Mouse (Mus musculus) brain, adult 2 months (tissue): ENCODE measurements around the gene Pnmal2.
A peak's percentile ranks its signal among the peaks of the same experiment; 100 is the strongest.

Source experiments
- DNase-seq: peaks from one replicate; pipeline ENCODE4 v3.0.0; 2011; ENCODE audit warnings: low read depth, low spot score

Pnmal2 gene

DNA sequence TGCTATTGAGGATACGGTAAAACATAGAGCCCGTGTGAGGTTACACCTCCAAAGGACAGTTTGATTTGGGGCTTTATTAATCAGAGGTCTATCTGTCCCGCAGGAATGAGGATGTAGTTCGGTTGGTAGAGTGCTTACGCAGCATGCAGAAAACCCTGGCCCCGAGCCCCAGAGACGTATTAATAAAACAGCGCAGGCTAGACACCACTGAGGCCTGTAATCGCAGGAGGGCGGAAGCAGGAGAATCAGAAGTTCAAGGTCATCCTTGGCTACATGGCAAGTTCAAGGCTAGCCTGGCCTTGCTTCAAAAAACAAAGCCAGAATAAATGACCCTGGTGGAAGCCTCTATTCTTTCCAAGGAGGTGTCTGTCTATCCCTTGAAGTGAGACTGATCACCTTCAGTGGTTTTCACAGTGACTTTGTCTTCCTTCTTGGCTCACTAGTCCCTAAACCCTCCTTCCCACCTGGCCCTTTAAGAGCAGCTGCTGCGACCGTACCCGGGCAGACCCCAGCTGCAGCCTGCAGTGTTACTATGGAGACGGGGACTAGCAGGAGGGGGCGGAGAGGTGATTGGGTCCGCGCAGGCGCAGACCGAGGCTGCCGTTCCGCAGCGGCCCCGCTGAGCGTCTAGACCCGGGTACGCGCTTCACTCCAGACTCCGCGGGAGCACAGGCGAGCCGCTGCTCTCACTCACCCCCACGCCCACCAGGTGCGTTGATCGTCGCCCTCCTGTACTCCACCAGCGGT, at the start of gene Pnmal2:
Gene Pnmal2 (plus strand): TSS at position 622 of the 747 bp plus-strand sequence.
- peak; percentile 96 for DNase-seq

DNA sequence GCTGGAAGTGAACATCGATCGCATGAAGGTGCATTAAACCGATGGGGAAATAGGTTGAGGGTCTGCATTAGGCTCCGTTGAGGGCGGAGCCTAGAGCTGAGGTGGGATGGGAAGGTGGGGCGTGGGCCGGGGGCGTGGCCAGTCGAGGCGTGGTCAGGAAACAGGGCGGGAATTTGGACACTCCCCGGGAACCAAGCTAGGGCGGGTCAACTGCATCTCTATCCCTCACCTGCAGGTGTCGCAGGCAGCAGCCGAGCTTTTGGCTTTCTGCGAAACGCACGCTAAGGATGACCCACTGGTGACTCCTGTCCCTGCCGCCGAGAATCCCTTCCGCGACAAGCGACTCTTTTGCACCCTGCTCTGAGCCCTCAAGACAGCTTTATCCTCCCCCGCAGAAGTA, 49.5 kb upstream of the Pnmal2 start:
- peak; percentile 90 for DNase-seq

DNA sequence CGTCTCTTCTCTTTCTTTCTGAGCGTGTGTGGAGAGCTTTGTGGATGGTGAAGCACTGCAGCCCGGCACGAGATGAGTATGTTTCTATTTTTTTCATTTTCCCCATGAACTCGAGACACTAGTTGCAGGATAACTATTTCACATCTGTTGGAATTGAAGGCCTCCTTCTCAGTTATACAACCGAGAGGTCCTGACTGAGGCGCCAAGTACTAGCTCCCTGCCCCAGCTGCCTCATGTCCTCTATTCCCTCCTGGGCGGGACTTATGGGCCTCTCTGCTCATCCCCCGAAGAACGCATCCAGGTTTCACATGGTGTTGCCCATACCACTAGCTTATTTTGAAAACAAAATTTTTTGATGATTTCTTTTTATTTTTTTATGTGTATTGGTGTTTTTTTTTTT, 49.0 kb upstream of the Pnmal2 start:
- no peak for DNase-seq

- no peak for DNase-seq
Observed at GRCm38 (mm10) chr7:16900526-16900925, 44.0 kb upstream of the Pnmal2 start.

GRCm38 (mm10) chr7:16903439-16903955, 41.0 kb upstream of the Pnmal2 start:
- DNase-seq, result no peak

GRCm38 (mm10) chr7:16904120-16904675, 40.3 kb upstream of the Pnmal2 start:
- no peak for DNase-seq

DNA sequence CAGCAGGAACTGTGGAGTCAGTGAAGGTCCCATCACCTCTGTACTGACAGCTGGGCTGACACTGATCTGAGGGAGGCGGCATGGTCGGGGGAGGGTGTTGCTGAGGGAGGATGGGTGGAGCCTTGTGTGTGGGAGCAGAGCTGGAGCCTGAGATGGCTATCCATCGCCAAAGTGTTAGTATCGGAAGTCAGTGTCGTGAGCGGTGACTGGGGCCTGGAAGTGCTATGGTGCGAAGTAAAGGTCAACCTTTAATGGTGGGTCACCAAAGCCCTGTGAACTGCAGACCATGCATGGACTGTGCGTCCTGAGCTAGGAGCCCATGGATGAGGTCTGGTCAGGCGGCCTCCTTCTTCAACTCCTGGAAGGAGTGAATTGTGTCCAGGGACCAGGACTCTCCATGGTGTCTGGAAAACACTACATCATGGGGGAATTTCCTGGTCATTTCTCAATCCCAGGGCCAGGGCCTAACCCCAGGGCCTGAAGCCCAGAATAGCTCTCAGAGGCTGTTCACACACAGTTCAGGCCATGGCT, 38.9 kb upstream of the Pnmal2 start:
- DNase-seq, result no peak

DNA sequence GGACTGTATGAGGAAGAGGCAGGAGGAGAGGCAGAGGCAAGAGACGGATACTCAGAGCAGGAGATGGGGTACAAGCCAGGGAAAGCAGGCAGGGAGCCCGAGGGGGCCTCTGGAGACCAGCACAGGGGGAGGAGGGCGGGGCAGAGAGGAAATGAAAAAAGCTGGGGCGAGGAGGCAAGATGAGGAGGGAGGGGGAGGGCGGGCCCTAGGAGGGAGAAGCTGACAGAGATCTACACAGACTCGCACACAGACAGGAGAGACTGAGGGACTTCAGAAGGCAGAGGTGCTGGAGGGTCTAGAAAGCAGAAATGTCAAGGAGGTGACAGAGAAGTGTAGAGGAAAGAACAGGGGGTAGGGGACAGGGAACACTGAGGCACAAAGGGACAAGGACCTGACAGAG, 38.2 kb upstream of the Pnmal2 start, which contains the start of gene Ptgir:
Gene Ptgir (plus strand): TSS at position 210 of the 400 bp plus-strand sequence.
- no peak for DNase-seq

DNA sequence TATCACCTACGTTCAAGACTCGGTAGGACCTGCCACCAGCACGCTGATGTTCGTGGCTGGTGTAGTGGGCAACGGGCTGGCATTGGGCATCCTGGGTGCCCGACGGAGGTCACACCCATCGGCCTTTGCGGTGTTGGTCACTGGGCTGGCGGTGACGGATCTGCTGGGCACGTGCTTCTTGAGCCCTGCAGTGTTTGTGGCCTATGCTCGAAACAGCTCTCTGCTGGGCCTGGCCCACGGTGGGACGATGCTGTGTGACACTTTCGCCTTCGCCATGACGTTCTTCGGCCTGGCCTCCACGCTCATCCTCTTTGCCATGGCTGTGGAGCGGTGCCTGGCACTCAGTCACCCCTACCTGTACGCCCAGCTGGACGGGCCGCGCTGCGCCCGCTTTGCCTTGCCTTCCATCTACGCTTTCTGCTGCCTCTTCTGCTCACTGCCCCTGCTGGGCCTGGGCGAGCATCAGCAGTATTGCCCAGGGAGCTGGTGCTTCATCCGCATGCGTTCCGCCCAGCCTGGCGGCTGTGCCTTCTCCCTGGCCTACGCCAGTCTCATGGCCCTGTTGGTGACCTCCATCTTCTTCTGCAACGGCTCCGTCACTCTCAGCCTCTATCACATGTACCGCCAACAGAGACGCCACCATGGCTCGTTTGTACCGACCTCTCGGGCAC, 37.5 kb upstream of the Pnmal2 start:
- no peak for DNase-seq

- DNase-seq, result no peak
Observed at GRCm38 (mm10) chr7:16907842-16908241, 36.6 kb upstream of the Pnmal2 start.

- DNase-seq, result no peak
Observed at GRCm38 (mm10) chr7:16908367-16908766, 36.1 kb upstream of the Pnmal2 start.

- no peak for DNase-seq
Observed at GRCm38 (mm10) chr7:16908859-16909258, 35.6 kb upstream of the Pnmal2 start.

GRCm38 (mm10) chr7:16909909-16910308, 34.6 kb upstream of the Pnmal2 start:
- DNase-seq, result no peak

GRCm38 (mm10) chr7:16911904-16912303, 32.6 kb upstream of the Pnmal2 start:
- DNase-seq, result no peak

DNA sequence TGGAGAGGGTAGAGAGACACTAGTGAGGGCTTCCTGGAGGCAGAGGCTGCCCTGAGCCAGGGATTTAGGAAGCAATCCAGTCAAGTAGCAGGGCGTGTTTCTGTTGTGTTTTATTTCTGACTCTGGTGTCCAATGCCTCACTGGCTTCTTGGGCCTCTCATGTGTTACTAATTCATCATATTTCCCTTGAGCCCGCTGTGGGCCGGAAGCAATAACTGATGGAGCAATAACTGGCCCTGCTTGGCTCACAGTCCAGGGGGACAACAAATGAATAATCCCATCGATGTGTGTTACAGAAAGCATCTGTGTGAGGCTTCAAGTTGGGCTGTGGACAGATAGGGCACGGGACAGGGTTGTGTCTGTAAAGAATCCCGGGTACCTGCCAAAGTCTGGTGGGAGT, 32.1 kb upstream of the Pnmal2 start:
- no peak for DNase-seq

DNA sequence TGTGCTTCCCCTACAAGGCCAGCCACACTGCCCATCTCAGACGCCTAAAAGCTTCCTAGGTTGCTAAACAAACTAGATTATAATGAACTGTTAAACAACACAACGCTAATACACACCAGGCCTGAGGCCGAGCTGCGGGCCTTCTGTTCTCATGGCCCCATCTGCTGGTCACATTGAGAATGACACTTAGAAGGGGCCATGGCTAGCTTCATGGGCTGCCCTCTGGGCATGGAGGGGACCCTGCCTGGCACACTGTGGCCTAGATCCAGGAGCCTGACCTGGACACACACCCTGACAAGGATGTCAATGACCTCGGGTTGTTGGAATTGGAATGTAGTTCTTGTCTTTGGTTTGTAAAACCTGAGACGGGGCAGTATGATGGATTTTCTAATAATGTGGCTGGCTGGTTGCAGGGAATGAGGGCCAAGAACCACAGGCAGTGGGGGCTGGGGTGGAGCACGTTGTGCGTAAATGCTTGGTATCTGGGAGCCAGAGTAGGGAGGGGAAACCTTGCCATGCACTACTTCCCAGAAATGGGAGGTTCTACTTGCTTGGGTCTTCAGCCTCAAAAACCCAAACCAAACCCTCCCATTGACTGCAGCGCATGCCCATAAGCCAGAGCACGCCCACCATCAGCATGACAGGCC, 30.6 kb upstream of the Pnmal2 start:
- DNase-seq, result peak; percentile 85

DNA sequence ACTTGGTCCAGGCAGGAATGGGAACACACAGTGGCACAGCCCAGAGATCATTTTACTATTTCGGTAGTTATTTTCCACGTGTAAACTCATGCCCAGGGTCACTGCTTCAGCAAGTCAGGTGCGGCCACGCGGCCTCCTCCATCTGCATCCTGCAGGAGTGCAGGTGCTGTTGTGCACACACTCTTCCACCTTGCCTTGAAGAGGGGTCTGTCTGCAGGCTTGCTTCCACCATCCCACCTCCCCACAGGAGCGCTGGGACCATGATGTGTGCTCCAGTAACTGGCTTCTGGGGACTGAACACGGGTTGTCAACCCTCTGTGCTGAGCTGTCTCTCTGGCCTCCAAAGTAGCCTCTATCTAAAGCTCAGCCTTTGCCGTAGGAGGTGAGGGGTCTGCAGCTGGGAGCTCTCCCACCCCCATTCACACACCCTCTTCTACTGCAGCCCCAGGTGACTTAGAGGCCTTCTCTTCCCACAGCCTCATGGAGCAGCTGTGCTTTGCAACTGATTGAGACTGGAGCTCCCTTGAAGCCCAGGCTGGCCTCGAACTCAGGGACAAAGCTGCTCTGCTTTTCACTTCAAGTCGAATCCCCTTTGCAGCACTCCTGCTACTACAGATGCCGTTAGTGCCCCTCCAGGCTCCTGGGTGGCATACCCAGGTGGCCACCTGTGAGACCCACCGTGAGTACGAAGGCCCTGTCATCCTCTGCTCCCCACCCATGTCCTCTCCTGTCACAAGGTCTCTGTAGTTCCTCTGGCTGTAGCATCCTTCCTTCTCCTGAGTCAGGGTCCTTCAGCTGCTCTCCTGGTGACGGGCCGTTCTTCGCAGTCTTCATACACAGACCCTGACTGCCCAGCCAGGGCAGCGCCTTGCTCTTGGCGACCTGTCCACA, 29.8 kb upstream of the Pnmal2 start:
- DNase-seq, result peak; percentile 16

GRCm38 (mm10) chr7:16915461-16916340, 28.8 kb upstream of the Pnmal2 start:
- peak; percentile 14 for DNase-seq

DNA sequence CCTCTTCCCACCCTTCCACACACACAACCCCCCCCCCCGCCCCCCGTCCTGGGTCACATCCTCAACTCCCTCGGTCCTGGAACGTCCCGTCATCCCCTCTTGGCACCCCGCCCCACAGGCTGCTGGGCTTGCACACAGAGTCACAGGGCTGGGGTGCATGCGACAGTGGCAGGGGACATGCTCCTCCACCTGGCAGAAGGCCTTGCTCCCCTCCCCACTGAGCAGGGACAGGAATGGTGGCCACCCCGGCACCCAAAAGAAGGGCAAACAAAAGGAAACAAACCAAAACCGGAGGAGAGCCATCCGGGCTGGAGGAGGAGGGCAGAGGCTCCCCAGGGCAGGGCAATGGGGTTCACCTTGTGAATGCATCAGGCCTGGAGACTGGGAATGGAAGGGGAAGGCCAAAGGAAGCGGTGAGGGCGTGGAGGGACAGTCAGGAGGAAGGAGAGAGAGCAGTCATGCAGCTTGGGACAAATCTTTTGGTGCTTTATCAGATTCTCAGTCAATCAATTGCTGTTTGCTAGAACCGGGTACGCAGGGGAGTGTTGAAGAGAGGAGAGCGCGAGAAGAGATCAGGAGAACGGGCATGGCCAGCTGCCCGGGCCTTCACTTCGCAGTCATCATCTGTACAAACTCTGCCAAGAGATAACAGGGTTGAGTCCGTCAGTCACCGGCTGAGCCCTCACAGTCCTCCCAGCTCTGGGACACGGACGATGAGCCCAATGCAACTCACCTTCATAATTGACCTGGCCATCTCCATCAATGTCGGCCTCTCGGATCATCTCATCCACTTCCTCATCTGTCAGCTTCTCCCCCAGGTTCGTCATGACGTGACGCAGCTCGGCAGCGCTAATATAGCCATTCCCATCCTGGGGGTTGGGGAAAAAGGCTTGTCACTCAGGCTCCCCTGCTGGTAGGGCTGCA, 27.9 kb upstream of the Pnmal2 start:
- no peak for DNase-seq
